9 mouse cellular contexts compared by ENCODE assay signal in genomic region chr15:78770983-78771355, GRCm38 (mm10). TPM values are rescaled to one million over a fixed set of nuclear protein-coding genes. Genes with fewer than 3 reads are reported as not detected.
DNase-seq lines count a peak whose midpoint lies in the region; ATAC-seq and TF ChIP-seq lines count a peak whose summit lies in the region.
"Had no signal": no experiment of that assay in that cellular context is flagged by ENCODE, and none has a peak within 500 bp of the region (broad histone marks: within the 10 kb centered on the region; RNA-seq: fewer than 3 reads in every experiment).

No protein-coding gene starts in this region.

- H3K27ac ChIP-seq in kidney, embryonic 16.5 days (ENCODE audit: low read length): peak overlapping the region; percentile 71
- H3K27ac ChIP-seq in cortical plate, adult 2 months (ENCODE audit: insufficient read depth, low read length): peak overlapping the region; percentile 91
- H3K27ac ChIP-seq in hindbrain, embryonic 16.5 days (ENCODE audit: low read depth, low read length): peak overlapping the region; percentile 5
- peak overlapping the region; percentile 92 for H3K27ac ChIP-seq in neural tube, embryonic 12.5 days

- no peak for DNase-seq in kidney, postnatal 10 days
- no peak for DNase-seq in ovary, postnatal 14 days (ENCODE audit: low spot score)
- DNase-seq in cerebellum, adult 11-12 months: no peak
- no peak for DNase-seq in layer of hippocampus, postnatal 14 days (ENCODE audit: low spot score in 2 of 2)

- peaks cover 4% of the 10 kb centered on the region; the same call in 1 of the 2 replicates for H3K9me3 ChIP-seq in kidney, embryonic 16.5 days (ENCODE audit: low read length)
- no peaks in the 10 kb centered on the region for H3K9me3 ChIP-seq in hindbrain, embryonic 16.5 days (ENCODE audit: control insufficient read depth, low read length)
- no peaks in the 10 kb centered on the region; the same call in 1 of the 2 replicates for H3K9me3 ChIP-seq in neural tube, embryonic 12.5 days

- TF ChIP-seq CTCF in cortical plate, adult 2 months (IDR thresholded peaks at IDR 0.05; ENCODE audit: extremely low read depth, insufficient read depth, low read length): no peak

- H3K9ac ChIP-seq in kidney, embryonic 16.5 days (replicated peaks; ENCODE audit: low read length): peak overlapping the region; percentile 50; the same call in 1 of the 2 replicates
- 0 out of 2 replicates have a peak overlapping the region, but pooled peaks have one; percentile 5 for H3K9ac ChIP-seq in hindbrain, embryonic 16.5 days (ENCODE audit: low read depth, low read length)
- peak overlapping the region; percentile 59 for H3K9ac ChIP-seq in neural tube, embryonic 12.5 days

- H3K27me3 ChIP-seq in kidney, embryonic 16.5 days (ENCODE audit: insufficient read depth, low read length): no peaks in the 10 kb centered on the region
- H3K27me3 ChIP-seq in hindbrain, embryonic 16.5 days (replicated peaks; ENCODE audit: control insufficient read depth, insufficient read depth, low read length): no peaks in the 10 kb centered on the region
- no peaks in the 10 kb centered on the region for H3K27me3 ChIP-seq in neural tube, embryonic 12.5 days (replicated peaks)

- ATAC-seq in kidney, embryonic 16.5 days (ENCODE audit: low FRiP score, low TSS enrichment): no peak
- ATAC-seq in hindbrain, embryonic 16.5 days: no peak
- ATAC-seq in neural tube, embryonic 12.5 days (ENCODE audit: low FRiP score, low read depth): peak; percentile 61

- H3K4me1 ChIP-seq in kidney, embryonic 16.5 days (ENCODE audit: insufficient read depth, low read length): peaks cover 18% of the 10 kb centered on the region
- H3K4me1 ChIP-seq in cortical plate, adult 2 months (ENCODE audit: control insufficient read depth, insufficient read depth, low read length): 0 out of 2 replicates have a peak, but pooled peaks cover 1% of the 10 kb centered on the region
- H3K4me1 ChIP-seq in hindbrain, embryonic 16.5 days (ENCODE audit: control insufficient read depth, insufficient read depth, low read depth, low read length): peaks cover 11% of the 10 kb centered on the region
- H3K4me1 ChIP-seq in neural tube, embryonic 12.5 days: peaks cover 43% of the 10 kb centered on the region

- 20% methylated on average over 5 of the region's 5 CpGs for WGBS in kidney, embryonic 16.5 days
- WGBS in hindbrain, embryonic 16.5 days: 4% methylated on average over 5 of the region's 5 CpGs
- 7% methylated on average over 5 of the region's 5 CpGs for WGBS in neural tube, embryonic 12.5 days

- H3K4me3 ChIP-seq in kidney, embryonic 16.5 days (ENCODE audit: low read length): peak overlapping the region; percentile 36
- H3K4me3 ChIP-seq in cortical plate, adult 2 months (ENCODE audit: insufficient read depth, low read length): 0 out of 2 replicates have a peak overlapping the region, but pooled peaks have one; percentile 2
- H3K4me3 ChIP-seq in hindbrain, embryonic 16.5 days (ENCODE audit: low read length): no peak overlapping the region
- H3K4me3 ChIP-seq in neural tube, embryonic 12.5 days: peak overlapping the region; percentile 35
- H3K4me3 ChIP-seq: myocyte had no signal

- peaks cover 12% of the 10 kb centered on the region for H3K36me3 ChIP-seq in kidney, embryonic 16.5 days (ENCODE audit: insufficient read depth, low read length)
- no peaks in the 10 kb centered on the region for H3K36me3 ChIP-seq in hindbrain, embryonic 16.5 days (ENCODE audit: control insufficient read depth, insufficient read depth, low read length)
- H3K36me3 ChIP-seq in neural tube, embryonic 12.5 days: peaks cover 14% of the 10 kb centered on the region; the same call in 1 of the 2 replicates

- TF ChIP-seq POLR2A in cortical plate, adult 2 months (IDR thresholded peaks at IDR 0.05; ENCODE audit: extremely low read depth, insufficient read depth, low read length): no peak

- H3K4me2 ChIP-seq in kidney, embryonic 16.5 days (replicated peaks; ENCODE audit: low read depth, low read length): peak overlapping the region; percentile 49
- H3K4me2 ChIP-seq in hindbrain, embryonic 16.5 days (ENCODE audit: low read length): peak overlapping the region; percentile 41
- H3K4me2 ChIP-seq in neural tube, embryonic 12.5 days (replicated peaks): peak overlapping the region; percentile 54

RNA-seq across cellular contexts. Expression of gene Mfng, which starts 2.3 kb away (rescaled TPM):
- 28.7 and 31.7 TPM in 2 replicates for polyA plus RNA-seq in kidney, embryonic 16.5 days (2015; fragmentation: Nextera tagmentation; extraction: Ambion mirVana)
- 5.8 and 6.3 TPM in 2 replicates for polyA plus RNA-seq in cortical plate, adult 2 months (2012; rRNA removed)
- polyA plus RNA-seq in hindbrain, embryonic 16.5 days (2015; fragmentation: Nextera tagmentation; extraction: Ambion mirVana): 19.7 and 20.1 TPM in 2 replicates
- polyA plus RNA-seq in neural tube, embryonic 12.5 days (2016; fragmentation: Nextera tagmentation; extraction: Ambion mirVana): 65.3 and 72.9 TPM in 2 replicates
- 1 to 10 TPM; 7.9 to 8.3 TPM for total RNA-seq in layer of hippocampus, postnatal 14 days (2021)

RNA-seq across cellular contexts. Expression of gene Card10, which starts 31.9 kb away (rescaled TPM):
- 9.9 and 10.6 TPM in 2 replicates for polyA plus RNA-seq in kidney, embryonic 16.5 days (2015; fragmentation: Nextera tagmentation; extraction: Ambion mirVana)
- polyA plus RNA-seq in cortical plate, adult 2 months (2012; rRNA removed): 4.7 and 5.2 TPM in 2 replicates
- polyA plus RNA-seq in hindbrain, embryonic 16.5 days (2015; fragmentation: Nextera tagmentation; extraction: Ambion mirVana): 2.5 and 2.8 TPM in 2 replicates
- polyA plus RNA-seq in neural tube, embryonic 12.5 days (2016; fragmentation: Nextera tagmentation; extraction: Ambion mirVana): 2.8 and 3.4 TPM in 2 replicates
- 1 to 10 TPM; 4.8 to 4.9 TPM for total RNA-seq in layer of hippocampus, postnatal 14 days (2021)

RNA-seq across cellular contexts. Expression of gene Elfn2, which starts 52.4 kb away (rescaled TPM):
- 0.03 and 0.07 TPM in 2 replicates for polyA plus RNA-seq in kidney, embryonic 16.5 days (2015; fragmentation: Nextera tagmentation; extraction: Ambion mirVana)
- polyA plus RNA-seq in cortical plate, adult 2 months (2012; rRNA removed): 59.2 and 65.2 TPM in 2 replicates
- 11.6 and 13.3 TPM in 2 replicates for polyA plus RNA-seq in hindbrain, embryonic 16.5 days (2015; fragmentation: Nextera tagmentation; extraction: Ambion mirVana)
- 1.9 and 2.0 TPM in 2 replicates for polyA plus RNA-seq in neural tube, embryonic 12.5 days (2016; fragmentation: Nextera tagmentation; extraction: Ambion mirVana)
- total RNA-seq in layer of hippocampus, postnatal 14 days (2021): 100 to 1,000 TPM; 161 to 171 TPM

Comparison
In these comparisons a context has a peak if more than half of its experiments do, and no peak if none do; other contexts are left out.
1. H3K27ac ChIP-seq: peak in every context shown above with its lines; median percentile 92 in neural tube, embryonic 12.5 days; 91 in cortical plate, adult 2 months; 71 in kidney, embryonic 16.5 days; 5 in hindbrain, embryonic 16.5 days.
2. H3K9ac ChIP-seq: peak in every context shown above with its lines; median percentile 59 in neural tube, embryonic 12.5 days; 50 in kidney, embryonic 16.5 days; 5 in hindbrain, embryonic 16.5 days.